24 mouse cellular contexts compared by ENCODE assay signal in the genomic region with DNA sequence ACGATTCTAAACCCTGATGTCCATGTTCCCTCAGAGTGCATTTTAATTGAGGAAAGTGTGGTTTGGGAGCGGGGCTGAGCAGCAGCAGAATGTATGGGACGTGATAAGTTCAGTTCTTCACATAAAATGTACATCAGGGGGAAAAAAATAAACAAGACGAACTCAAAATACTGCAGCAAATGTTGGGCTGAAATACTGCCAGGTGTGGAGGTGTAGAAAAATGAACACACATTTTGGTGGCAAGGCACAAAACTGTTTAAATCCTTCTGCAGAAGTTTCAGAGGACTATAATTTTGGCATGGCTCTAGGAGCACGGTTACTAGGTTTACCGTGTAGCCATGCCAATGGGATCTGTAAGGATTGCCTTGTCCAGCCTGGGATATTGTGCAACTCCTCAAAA.
DNase-seq lines count a peak whose midpoint lies in the region; ATAC-seq lines count a peak whose summit lies in the region.
"Had no signal": no experiment of that assay in that cellular context is flagged by ENCODE, and none has a peak within 500 bp of the region (broad histone marks: within the 10 kb centered on the region; RNA-seq: fewer than 3 reads in every experiment).

No protein-coding gene starts in this region.

- no peaks in the 10 kb centered on the region for H3K9me3 ChIP-seq in hindbrain, embryonic 10.5 days
- H3K9me3 ChIP-seq: embryonic facial prominence, embryonic 15.5 days; forebrain, embryonic 10.5 days; heart, embryonic 10.5 days; hindbrain, embryonic 12.5 days; limb, embryonic 15.5 days; liver, embryonic 15.5 days had no signal

- H3K4me1 ChIP-seq in hindbrain, embryonic 10.5 days (replicated peaks), result peaks cover 18% of the 10 kb centered on the region
- H3K4me1 ChIP-seq: heart, embryonic 10.5 days; liver, embryonic 15.5 days had no signal

- WGBS in hindbrain, embryonic 10.5 days, result 91% methylated on average over 6 of the region's 6 CpGs

- intact Hi-C loops in left cerebral cortex, postnatal 25 days (cut with DNase I), result no loop called here

- no peak overlapping the region for H3K4me3 ChIP-seq in hindbrain, embryonic 10.5 days
- H3K4me3 ChIP-seq: embryonic facial prominence, embryonic 15.5 days; forebrain, embryonic 10.5 days; heart, embryonic 10.5 days; hindbrain, embryonic 12.5 days; left cerebral cortex, adult 2 months; limb, embryonic 15.5 days; liver, embryonic 15.5 days had no signal

- no peak for DNase-seq in frontal cortex, postnatal 25 days (ENCODE audit: low spot score in 2 of 2)
- DNase-seq in right cerebral cortex, adult 18-20 months, result peak; percentile 40
- DNase-seq in right cerebral cortex, postnatal 14 days, result no peak
- DNase-seq in left cerebral cortex, postnatal 25 days (ENCODE audit: low spot score in 2 of 2), result peak; percentile 37 to 82
- DNase-seq in hindbrain, embryonic 10.5 days (ENCODE audit: low spot score), result no peak
- DNase-seq in spleen, postnatal 10 days (ENCODE audit: low spot score in 2 of 2), result no peak
- no peak for DNase-seq in cerebellum, postnatal 25 days
- DNase-seq: adrenal gland, postnatal 10 days; cerebellum, adult 11 months; cerebellum, postnatal 14 days; gastrocnemius, postnatal 36 days; kidney, adult 2 months; kidney, postnatal 14 days; retina, postnatal 1 day had no signal

- no peaks in the 10 kb centered on the region for H3K27me3 ChIP-seq in hindbrain, embryonic 10.5 days (ENCODE audit: insufficient read depth, poor library complexity, severe bottlenecking)
- H3K27me3 ChIP-seq: embryonic facial prominence, embryonic 15.5 days; hindbrain, embryonic 12.5 days; limb, embryonic 15.5 days; liver, embryonic 15.5 days had no signal

- H3K36me3 ChIP-seq in hindbrain, embryonic 10.5 days, result no peaks in the 10 kb centered on the region
- H3K36me3 ChIP-seq: embryonic facial prominence, embryonic 15.5 days; forebrain, embryonic 10.5 days; heart, embryonic 10.5 days; hindbrain, embryonic 12.5 days; limb, embryonic 15.5 days; liver, embryonic 15.5 days had no signal

- no peak overlapping the region for H3K27ac ChIP-seq in hindbrain, embryonic 10.5 days
- H3K27ac ChIP-seq: embryonic facial prominence, embryonic 15.5 days; forebrain, embryonic 10.5 days; heart, embryonic 10.5 days; hindbrain, embryonic 12.5 days; left cerebral cortex, adult 2 months; limb, embryonic 15.5 days; liver, embryonic 15.5 days had no signal

- peak; percentile 51 for ATAC-seq in frontal cortex, adult (ENCODE audit: low TSS enrichment)
- ATAC-seq: lung, postnatal 0 days; Patski had no signal

Comparison
In these comparisons a context has a peak if more than half of its experiments do, and no peak if none do; other contexts are left out.
1. DNase-seq: peak in right cerebral cortex, adult 18-20 months (single experiment) and left cerebral cortex, postnatal 25 days (2 of 2); none in frontal cortex, postnatal 25 days (0 of 2), right cerebral cortex, postnatal 14 days (single experiment), hindbrain, embryonic 10.5 days (single experiment), spleen, postnatal 10 days (0 of 2) and cerebellum, postnatal 25 days (0 of 2).